Mouse (Mus musculus): ENCODE data around the gene Ctbp1. TPM values are rescaled to one million over a fixed set of nuclear protein-coding genes. Genes with fewer than 3 reads are reported as not detected.

The Ctbp1 gene
- polyA plus RNA-seq, 1 experiment from 2014 or later = 91.1 TPM

DNA sequence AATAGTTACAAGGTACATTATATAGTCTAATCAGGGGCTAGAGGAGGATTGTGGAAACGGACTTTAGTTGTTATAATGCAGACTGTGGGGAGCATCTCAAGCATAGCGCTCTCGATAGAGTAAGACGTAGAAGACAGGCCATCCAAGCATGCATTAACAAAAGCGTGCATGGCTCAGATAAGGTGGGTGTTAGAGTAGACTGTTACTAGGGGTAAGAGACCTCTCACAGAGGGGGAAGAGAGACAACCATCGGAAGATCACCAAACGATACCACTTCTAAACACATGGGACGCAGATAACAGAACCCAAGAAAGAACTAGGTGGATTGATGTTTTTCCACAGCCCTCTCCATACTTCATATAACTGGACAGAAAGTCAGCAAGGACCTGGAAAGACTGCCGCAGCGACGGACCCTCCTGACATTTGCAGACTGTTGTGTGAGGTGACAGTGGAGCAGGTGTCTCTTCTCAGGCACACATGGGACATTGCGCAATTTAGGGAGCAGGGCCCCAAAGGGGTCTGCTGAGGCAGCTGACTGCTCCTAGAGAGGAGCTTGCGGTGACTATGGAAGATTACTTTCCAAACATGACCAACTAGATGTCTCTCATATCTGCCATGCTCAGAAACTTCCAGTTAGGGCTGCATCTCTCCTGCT, 72.2 kb downstream of the Ctbp1 start:
- H3K9ac ChIP-seq (replicated peaks) = no peak overlapping the region
- H3K27me3 ChIP-seq (ENCODE audit: insufficient read depth, low read length) = no peaks in the 10 kb centered on the region
- no peak overlapping the region for H3K27ac ChIP-seq (ENCODE audit: low read depth)
- no peak overlapping the region for H3K4me3 ChIP-seq (ENCODE audit: low read depth, low read length)
- H3K9me3 ChIP-seq (ENCODE audit: low read length) = no peaks in the 10 kb centered on the region
- WGBS (ENCODE audit: insufficient replicate concordance) = 71% methylated on average over 13 of the region's 13 CpGs
- no peak for ATAC-seq
- TF ChIP-seq EP300 (IDR thresholded peaks at IDR 0.05; ENCODE audit: low read depth) (no peak), CTCF (IDR thresholded peaks at IDR 0.05; ENCODE audit: low read depth) (no peak)
- H3K36me3 ChIP-seq (replicated peaks; ENCODE audit: insufficient read depth, low read length) = no peaks in the 10 kb centered on the region
- H3K4me2 ChIP-seq (ENCODE audit: low read depth, low read length) = no peak overlapping the region
- no peak for DNase-seq
- H3K4me1 ChIP-seq (ENCODE audit: insufficient read depth) = no peaks in the 10 kb centered on the region

DNA sequence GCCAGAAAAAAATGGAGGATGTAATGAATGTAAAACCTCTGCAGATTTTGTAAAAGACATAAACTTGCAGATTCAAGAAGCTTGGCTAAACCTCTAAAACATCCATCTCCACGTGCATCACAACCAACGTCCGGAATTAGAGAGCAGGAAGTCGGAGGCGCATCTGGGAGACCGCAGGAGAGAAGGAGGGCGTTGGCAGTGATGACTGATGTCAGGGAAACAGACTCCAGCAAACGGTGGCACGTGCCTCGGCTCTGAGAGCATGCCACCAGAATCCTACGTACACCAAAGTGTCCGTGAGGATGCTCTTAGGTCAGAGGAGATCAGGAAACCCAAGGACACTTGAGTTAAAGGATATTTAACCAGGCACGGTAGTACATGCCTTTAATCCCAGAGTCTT, 73.1 kb downstream of the Ctbp1 start:
- H3K27ac ChIP-seq (ENCODE audit: low read depth) = no peak overlapping the region
- no peak overlapping the region for H3K4me2 ChIP-seq (ENCODE audit: low read depth, low read length)
- no peaks in the 10 kb centered on the region for H3K36me3 ChIP-seq (replicated peaks; ENCODE audit: insufficient read depth, low read length)
- no peaks in the 10 kb centered on the region for H3K27me3 ChIP-seq (ENCODE audit: insufficient read depth, low read length)
- ATAC-seq (no peak), DNase-seq (no peak)
- no peaks in the 10 kb centered on the region for H3K9me3 ChIP-seq (ENCODE audit: low read length)
- TF ChIP-seq EP300 (IDR thresholded peaks at IDR 0.05; ENCODE audit: low read depth) (no peak), CTCF (IDR thresholded peaks at IDR 0.05; ENCODE audit: low read depth) (no peak)
- WGBS (ENCODE audit: insufficient replicate concordance) = 55% methylated on average over 13 of the region's 13 CpGs
- H3K4me1 ChIP-seq (ENCODE audit: insufficient read depth) = no peaks in the 10 kb centered on the region
- no peak overlapping the region for H3K9ac ChIP-seq (replicated peaks)
- no peak overlapping the region for H3K4me3 ChIP-seq (ENCODE audit: low read depth, low read length)

DNA sequence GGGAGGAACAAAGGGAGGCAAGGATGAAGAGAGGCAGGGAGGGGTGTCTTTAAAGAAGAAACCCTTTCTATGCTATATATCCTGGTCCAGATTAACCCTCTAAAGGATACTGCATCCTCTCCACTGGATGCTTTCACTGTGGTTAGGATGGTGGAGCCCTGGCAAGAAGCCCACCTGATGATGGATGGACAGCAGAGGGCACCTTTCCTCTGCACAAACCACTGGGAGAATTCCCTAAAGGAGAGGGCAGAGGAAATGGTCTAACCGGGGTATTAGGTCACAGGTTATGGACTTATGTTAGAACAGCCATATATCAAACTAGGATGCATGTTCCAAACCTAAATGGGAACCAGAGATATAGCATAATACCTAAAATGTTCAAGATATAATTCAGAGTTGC, 74.7 kb downstream of the Ctbp1 start:
- 45% methylated on average over 1 of the region's 1 CpGs for WGBS (ENCODE audit: insufficient replicate concordance)
- Histone ChIP-seq H3K36me3 (replicated peaks; ENCODE audit: insufficient read depth, low read length) (no peaks in the 10 kb centered on the region), H3K4me3 (ENCODE audit: low read depth, low read length) (no peak overlapping the region), H3K27me3 (ENCODE audit: insufficient read depth, low read length) (peaks cover 4% of the 10 kb centered on the region; the same call in 1 of the 2 replicates), H3K4me2 (ENCODE audit: low read depth, low read length) (no peak overlapping the region), H3K9ac (replicated peaks) (no peak overlapping the region), H3K4me1 (ENCODE audit: insufficient read depth) (no peaks in the 10 kb centered on the region), H3K9me3 (ENCODE audit: low read length) (no peaks in the 10 kb centered on the region), H3K27ac (ENCODE audit: low read depth) (no peak overlapping the region)
- TF ChIP-seq CTCF (IDR thresholded peaks at IDR 0.05; ENCODE audit: low read depth) = no peak
- no peak for TF ChIP-seq EP300 (IDR thresholded peaks at IDR 0.05; ENCODE audit: low read depth)
- no peak for DNase-seq
- no peak for ATAC-seq

Other genes starting within 250 kb of the Ctbp1 start
- 0.08 TPM in 1 of 2 replicates, not detected in the other for gene Slc5a1, start 170.8 kb downstream of the Ctbp1 start, polyA plus RNA-seq (2015; fragmentation: Nextera tagmentation; extraction: Ambion mirVana)
- 12.6 and 19.7 TPM in 2 replicates for gene Spon2, start 56.5 kb downstream of the Ctbp1 start, polyA plus RNA-seq (2015; fragmentation: Nextera tagmentation; extraction: Ambion mirVana)
- 38.0 and 41.5 TPM in 2 replicates for gene Maea, start 60.5 kb upstream of the Ctbp1 start, polyA plus RNA-seq (2015; fragmentation: Nextera tagmentation; extraction: Ambion mirVana)
- gene Uvssa, start 103.6 kb upstream of the Ctbp1 start, polyA plus RNA-seq (2015; fragmentation: Nextera tagmentation; extraction: Ambion mirVana) = 2.5 and 3.1 TPM in 2 replicates
- gene Nkx1-1, start 159.0 kb upstream of the Ctbp1 start, polyA plus RNA-seq (2015; fragmentation: Nextera tagmentation; extraction: Ambion mirVana) = not detected in 2 replicates